Mouse (Mus musculus): ENCODE data around the gene Coro1c. TPM values are rescaled to one million over a fixed set of nuclear protein-coding genes. Genes with fewer than 3 reads are reported as not detected.

Gene Coro1c
- total and polyA plus RNA-seq, 2 experiments from 2014 or later: 165 to 311 TPM

DNA sequence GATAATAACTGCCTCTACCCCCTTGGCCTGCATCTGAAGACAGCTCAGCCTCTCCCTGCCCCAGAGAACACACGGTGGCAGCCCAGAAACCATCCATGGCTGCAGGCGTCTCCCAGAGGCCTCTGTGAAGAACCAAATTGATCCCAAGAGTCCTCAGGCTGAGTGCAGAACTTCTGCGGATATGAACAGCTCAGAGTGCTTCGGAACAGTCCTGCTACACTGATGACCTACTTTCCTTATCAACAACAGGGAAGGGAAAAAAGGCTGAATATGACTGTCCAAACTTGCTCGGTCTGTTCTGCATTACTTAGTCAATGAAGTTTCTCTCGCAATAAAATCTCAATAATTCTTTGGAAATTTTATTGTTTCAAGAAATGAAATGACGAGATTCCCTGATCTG lies 16.6 kb downstream of the Coro1c start:
- Histone ChIP-seq H3K27ac (ENCODE audit: low read depth, low read length) (no peak overlapping the region; the same call in 1 of the 2 replicates), H3K27me3 (ENCODE audit: insufficient read depth, low read length) (no peaks in the 10 kb centered on the region), H3K9me3 (ENCODE audit: low read length) (no peaks in the 10 kb centered on the region), H3K9ac (replicated peaks; ENCODE audit: low read length, poor library complexity, severe bottlenecking) (no peak overlapping the region), H3K4me2 (ENCODE audit: low read depth, low read length, poor library complexity, severe bottlenecking) (no peak overlapping the region; the same call in 1 of the 2 replicates), H3K4me1 (ENCODE audit: insufficient read depth, low read length) (no peaks in the 10 kb centered on the region), H3K36me3 (ENCODE audit: insufficient read depth, low read length) (no peaks in the 10 kb centered on the region), H3K4me3 (ENCODE audit: low read depth, low read length) (no peak overlapping the region)
- WGBS: 70% methylated on average over 7 of the region's 7 CpGs
- no peak for TF ChIP-seq CTCF (IDR thresholded peaks at IDR 0.05)
- ATAC-seq (ENCODE audit: low FRiP score): no peak
- no peak for DNase-seq (ENCODE audit: low spot score)

DNA sequence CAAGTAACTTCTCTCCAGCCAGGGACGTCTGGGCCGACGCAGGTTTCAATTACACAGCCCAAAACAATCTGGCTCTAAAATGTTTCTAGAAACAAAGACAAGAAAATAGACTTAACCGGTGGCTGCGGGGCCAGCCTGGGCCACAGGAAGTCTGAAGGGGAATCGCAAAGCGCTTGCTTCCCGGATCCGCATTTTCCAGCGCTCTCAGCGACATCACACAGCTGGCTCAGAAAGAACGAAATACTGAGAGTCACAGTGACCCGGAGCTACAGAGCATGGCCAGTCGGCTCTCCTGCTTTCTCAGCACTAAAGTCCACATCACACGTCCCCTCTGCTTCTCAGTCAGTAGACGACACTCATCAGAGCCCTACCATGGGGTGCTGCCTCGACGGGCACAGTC lies 17.7 kb downstream of the Coro1c start:
- no peaks in the 10 kb centered on the region for H3K36me3 ChIP-seq (ENCODE audit: insufficient read depth, low read length)
- WGBS: 85% methylated on average over 18 of the region's 18 CpGs

DNA sequence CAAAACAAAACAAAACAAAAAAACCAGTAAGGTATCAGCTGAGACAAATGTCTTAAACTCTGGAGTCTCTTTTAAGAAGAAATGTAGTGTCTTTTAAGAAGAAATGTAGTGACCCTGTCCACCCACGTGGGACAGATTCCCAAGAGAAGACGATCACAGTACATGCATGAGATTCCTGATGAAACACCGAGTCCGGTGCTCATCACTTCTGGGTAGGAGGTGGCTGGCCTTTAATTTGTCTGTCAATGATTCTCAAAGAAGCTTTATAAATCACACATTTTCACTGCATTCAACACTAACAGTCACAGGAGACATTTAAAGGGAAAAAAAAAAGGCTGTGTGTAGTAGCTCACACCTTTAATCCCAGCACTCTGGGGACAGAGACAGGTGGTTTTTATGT lies 18.6 kb downstream of the Coro1c start:
- WGBS: 45% methylated on average over 4 of the region's 4 CpGs
- Histone ChIP-seq H3K4me3 (ENCODE audit: low read depth, low read length) (no peak overlapping the region), H3K9me3 (ENCODE audit: low read length) (no peaks in the 10 kb centered on the region), H3K36me3 (ENCODE audit: insufficient read depth, low read length) (no peaks in the 10 kb centered on the region), H3K27me3 (ENCODE audit: insufficient read depth, low read length) (no peaks in the 10 kb centered on the region), H3K9ac (replicated peaks; ENCODE audit: low read length, poor library complexity, severe bottlenecking) (no peak overlapping the region), H3K27ac (ENCODE audit: low read depth, low read length) (no peak overlapping the region), H3K4me2 (ENCODE audit: low read depth, low read length, poor library complexity, severe bottlenecking) (no peak overlapping the region), H3K4me1 (ENCODE audit: insufficient read depth, low read length) (no peaks in the 10 kb centered on the region)
- ATAC-seq (ENCODE audit: low FRiP score) (no peak), DNase-seq (ENCODE audit: low spot score) (no peak)
- TF ChIP-seq CTCF (IDR thresholded peaks at IDR 0.05): no peak

More for the DNA sequence above, 17.7 kb downstream of the Coro1c start:
- Histone ChIP-seq H3K9me3 (ENCODE audit: low read length) (no peaks in the 10 kb centered on the region), H3K4me3 (ENCODE audit: low read depth, low read length) (no peak overlapping the region), H3K4me1 (ENCODE audit: insufficient read depth, low read length) (no peaks in the 10 kb centered on the region), H3K9ac (replicated peaks; ENCODE audit: low read length, poor library complexity, severe bottlenecking) (no peak overlapping the region), H3K27me3 (ENCODE audit: insufficient read depth, low read length) (no peaks in the 10 kb centered on the region), H3K27ac (ENCODE audit: low read depth, low read length) (no peak overlapping the region), H3K4me2 (ENCODE audit: low read depth, low read length, poor library complexity, severe bottlenecking) (no peak overlapping the region)
- TF ChIP-seq CTCF (IDR thresholded peaks at IDR 0.05): no peak
- DNase-seq (ENCODE audit: low spot score) (no peak), ATAC-seq (ENCODE audit: low FRiP score) (no peak)

GRCm38 (mm10) chr5:113889181-113889906 lies 19.2 kb downstream of the Coro1c start:
- DNase-seq (ENCODE audit: low spot score): no peak
- WGBS: 29% methylated on average over 19 of the region's 19 CpGs
- no peaks in the 10 kb centered on the region for H3K4me1 ChIP-seq (ENCODE audit: insufficient read depth, low read length)

GRCm38 (mm10) chr5:113888186-113888795 lies 20.3 kb downstream of the Coro1c start:
- Histone ChIP-seq H3K4me2 (ENCODE audit: low read depth, low read length, poor library complexity, severe bottlenecking) (no peak overlapping the region), H3K36me3 (ENCODE audit: insufficient read depth, low read length) (no peaks in the 10 kb centered on the region), H3K4me3 (ENCODE audit: low read depth, low read length) (no peak overlapping the region), H3K4me1 (ENCODE audit: insufficient read depth, low read length) (no peaks in the 10 kb centered on the region), H3K9me3 (ENCODE audit: low read length) (no peaks in the 10 kb centered on the region), H3K27me3 (ENCODE audit: insufficient read depth, low read length) (no peaks in the 10 kb centered on the region), H3K27ac (ENCODE audit: low read depth, low read length) (0 out of 2 replicates have a peak overlapping the region, but pooled peaks have one; percentile 47), H3K9ac (replicated peaks; ENCODE audit: low read length, poor library complexity, severe bottlenecking) (no peak overlapping the region)
- ATAC-seq (ENCODE audit: low FRiP score): no peak
- TF ChIP-seq CTCF (IDR thresholded peaks at IDR 0.05): no peak
- whole genome bisulfite sequencing: 80% methylated on average over 5 of the region's 5 CpGs
- no peak for DNase-seq (ENCODE audit: low spot score)

More at GRCm38 (mm10) chr5:113889181-113889906, 19.2 kb downstream of the Coro1c start:
- Histone ChIP-seq H3K36me3 (ENCODE audit: insufficient read depth, low read length) (no peaks in the 10 kb centered on the region), H3K9ac (replicated peaks; ENCODE audit: low read length, poor library complexity, severe bottlenecking) (no peak overlapping the region), H3K9me3 (ENCODE audit: low read length) (no peaks in the 10 kb centered on the region), H3K27me3 (ENCODE audit: insufficient read depth, low read length) (no peaks in the 10 kb centered on the region), H3K27ac (ENCODE audit: low read depth, low read length) (peak overlapping the region; percentile 47), H3K4me2 (ENCODE audit: low read depth, low read length, poor library complexity, severe bottlenecking) (no peak overlapping the region), H3K4me3 (ENCODE audit: low read depth, low read length) (no peak overlapping the region)
- TF ChIP-seq CTCF (IDR thresholded peaks at IDR 0.05): no peak
- ATAC-seq (ENCODE audit: low FRiP score): no peak

- TF ChIP-seq CTCF (IDR thresholded peaks at IDR 0.05): no peak
- H3K9me3 ChIP-seq (ENCODE audit: low read length): no peaks in the 10 kb centered on the region
- no peak overlapping the region for H3K4me3 ChIP-seq (ENCODE audit: low read depth, low read length)
- H3K36me3 ChIP-seq (ENCODE audit: insufficient read depth, low read length): no peaks in the 10 kb centered on the region
- WGBS: 70% methylated on average over 11 of the region's 11 CpGs
- peaks cover 6% of the 10 kb centered on the region; the same call in 1 of the 2 replicates for H3K4me1 ChIP-seq (ENCODE audit: insufficient read depth, low read length)
- no peak overlapping the region for H3K4me2 ChIP-seq (ENCODE audit: low read depth, low read length, poor library complexity, severe bottlenecking)
- ATAC-seq (ENCODE audit: low FRiP score) (no peak), DNase-seq (ENCODE audit: low spot score) (no peak)
- H3K27ac ChIP-seq (ENCODE audit: low read depth, low read length): no peak overlapping the region
- H3K9ac ChIP-seq (replicated peaks; ENCODE audit: low read length, poor library complexity, severe bottlenecking): no peak overlapping the region
- H3K27me3 ChIP-seq (ENCODE audit: insufficient read depth, low read length): no peaks in the 10 kb centered on the region
Observed at GRCm38 (mm10) chr5:113887132-113887531, 21.4 kb downstream of the Coro1c start.

Measured in midbrain, postnatal 0 days (tissue).